Mouse (Mus musculus) lung, embryonic 15.5 days (tissue): ENCODE measurements around the gene Orai2. TPM values are rescaled to one million over a fixed set of nuclear protein-coding genes. Genes with fewer than 3 reads are reported as not detected.

Experiments
- ATAC-seq: fragments of 200-750 bp; cut with Nextera tagmentation; 2 replicates; pipeline ENCODE4 v1.8.0; 2017; ENCODE audit warnings: moderate number of reproducible peaks, borderline replicate concordance; ENCODE audit not compliant: low FRiP score, low TSS enrichment; ENCODE audit errors: extremely low read depth
- H3K27ac ChIP-seq: fragments of 300-500 bp; sonication (generic); 2 replicates; pipeline ENCODE4 v1.5.1; 2015; ENCODE audit warnings: moderate library complexity, mild to moderate bottlenecking, inconsistent platforms
- H3K27me3 ChIP-seq: fragments of 300-500 bp; sonication (generic); 2 replicates; pipeline ENCODE4 v1.6.1; 2015; ENCODE audit warnings: inconsistent platforms
- H3K36me3 ChIP-seq: fragments of 300-500 bp; sonication (generic); 2 replicates; pipeline ENCODE4 v1.6.1; 2015; ENCODE audit warnings: inconsistent platforms
- H3K4me1 ChIP-seq: fragments of 300-500 bp; sonication (generic); 2 replicates; pipeline ENCODE4 v1.6.1; 2015; ENCODE audit warnings: inconsistent platforms
- H3K4me2 ChIP-seq: fragments of 300-500 bp; sonication (generic); 2 replicates; pipeline ENCODE4 v1.6.1; 2015; ENCODE audit warnings: inconsistent platforms, mild to moderate bottlenecking, moderate library complexity
- H3K4me3 ChIP-seq: fragments of 300-500 bp; sonication (generic); 2 replicates; pipeline ENCODE4 v1.5.1; 2015; ENCODE audit warnings: mild to moderate bottlenecking, inconsistent platforms
- H3K9ac ChIP-seq: fragments of 300-500 bp; sonication (generic); 2 replicates; pipeline ENCODE4 v1.6.1; 2015; ENCODE audit warnings: inconsistent platforms
- H3K9me3 ChIP-seq: fragments of 300-500 bp; sonication (generic); 2 replicates; pipeline ENCODE4 v1.6.1; 2016; ENCODE audit warnings: inconsistent platforms
- WGBS: fragments of 180-500 bp; shearing (Covaris S2); methylation state at CpG from one replicate; pipeline ENCODE4 v1.1.7; 2015; 5-methylcytosine and 5-hydroxymethylcytosine counted together
- polyA plus RNA-seq: library from polyadenylated mRNA; unstranded; fragments of >200 nt; fragmentation: Nextera tagmentation; extraction: Ambion mirVana; gene quantifications from 2 replicates; pipeline ENCODE4 v1.2.1, GENCODE M21; 2015

Gene Orai2
- polyA plus RNA-seq, 1 experiment from 2014 or later: 7.7 TPM

GRCm38 (mm10) chr5:136199526-136199925 is 29.0 kb upstream of the Orai2 start:
- peaks cover 26% of the 10 kb centered on the region for H3K36me3 ChIP-seq
- 0 out of 2 replicates have a peak overlapping the region, but pooled peaks have one; percentile 4 for H3K27ac ChIP-seq
- 31% methylated on average over 11 of the region's 11 CpGs for WGBS
- H3K9ac ChIP-seq: peak overlapping the region; percentile 64; the same call in 1 of the 2 replicates
- ATAC-seq: no peak
- H3K9me3 ChIP-seq: no peaks in the 10 kb centered on the region
- no peaks in the 10 kb centered on the region for H3K27me3 ChIP-seq
- peak overlapping the region; percentile 94 for H3K4me3 ChIP-seq
- peak overlapping the region; percentile 90 for H3K4me2 ChIP-seq
- H3K4me1 ChIP-seq: peaks cover 13% of the 10 kb centered on the region

- Histone ChIP-seq H3K36me3 (peaks cover 34% of the 10 kb centered on the region), H3K4me3 (peak within 1 kb of the TSS; percentile 94)
- under 1% methylated on average over 62 of the region's 62 CpGs for WGBS
Measured at GRCm38 (mm10) chr5:136198474-136199391, 28.2 kb upstream of the Orai2 start, which contains the start of gene Prkrip1. Gene Prkrip1, minus strand, starts transcription at chr5:136198963.

GRCm38 (mm10) chr5:136191870-136192269 is 21.4 kb upstream of the Orai2 start:
- Histone ChIP-seq H3K27ac (no peak overlapping the region), H3K4me2 (no peak overlapping the region), H3K4me1 (no peaks in the 10 kb centered on the region), H3K27me3 (no peaks in the 10 kb centered on the region), H3K9ac (no peak overlapping the region), H3K9me3 (no peaks in the 10 kb centered on the region), H3K36me3 (peaks cover 85% of the 10 kb centered on the region), H3K4me3 (no peak overlapping the region)
- 84% methylated on average over 7 of the region's 7 CpGs for WGBS
- no peak for ATAC-seq

More at GRCm38 (mm10) chr5:136198474-136199391, 28.2 kb upstream of the Orai2 start, which contains the start of gene Prkrip1:
- Histone ChIP-seq H3K9ac (peak within 1 kb of the TSS; percentile 80), H3K27me3 (no peaks in the 10 kb centered on the region), H3K4me2 (peak within 1 kb of the TSS; percentile 90), H3K9me3 (no peaks in the 10 kb centered on the region), H3K27ac (peak within 1 kb of the TSS; percentile 86), H3K4me1 (peaks cover 13% of the 10 kb centered on the region)
- peak; percentile 89 for ATAC-seq

GRCm38 (mm10) chr5:136186723-136187122 is 16.2 kb upstream of the Orai2 start:
- H3K27me3 ChIP-seq: no peaks in the 10 kb centered on the region
- no peak overlapping the region for H3K9ac ChIP-seq
- 47% methylated on average over 4 of the region's 4 CpGs for WGBS
- H3K9me3 ChIP-seq: no peaks in the 10 kb centered on the region
- H3K4me3 ChIP-seq: no peak overlapping the region
- H3K4me2 ChIP-seq: no peak overlapping the region
- ATAC-seq: no peak
- H3K27ac ChIP-seq: no peak overlapping the region
- H3K36me3 ChIP-seq: peaks cover 59% of the 10 kb centered on the region
- H3K4me1 ChIP-seq: no peaks in the 10 kb centered on the region

GRCm38 (mm10) chr5:136183766-136184165 is 13.3 kb upstream of the Orai2 start:
- Histone ChIP-seq H3K4me2 (no peak overlapping the region), H3K4me1 (no peaks in the 10 kb centered on the region), H3K27ac (no peak overlapping the region), H3K36me3 (peaks cover 60% of the 10 kb centered on the region), H3K9me3 (no peaks in the 10 kb centered on the region), H3K4me3 (no peak overlapping the region), H3K9ac (no peak overlapping the region), H3K27me3 (no peaks in the 10 kb centered on the region)
- ATAC-seq: no peak
- WGBS: 90% methylated on average over 7 of the region's 7 CpGs

- H3K9ac ChIP-seq: no peak overlapping the region
- 82% methylated on average over 4 of the region's 4 CpGs for WGBS
- no peak overlapping the region for H3K27ac ChIP-seq
- peaks cover 58% of the 10 kb centered on the region for H3K36me3 ChIP-seq
- no peak for ATAC-seq
- no peaks in the 10 kb centered on the region for H3K4me1 ChIP-seq
- no peak overlapping the region for H3K4me3 ChIP-seq
- H3K4me2 ChIP-seq: no peak overlapping the region
- H3K27me3 ChIP-seq: no peaks in the 10 kb centered on the region
- no peaks in the 10 kb centered on the region for H3K9me3 ChIP-seq
Measured at GRCm38 (mm10) chr5:136182830-136183229, 12.3 kb upstream of the Orai2 start.

- H3K27me3 ChIP-seq: no peaks in the 10 kb centered on the region
- H3K9me3 ChIP-seq: no peaks in the 10 kb centered on the region
- no peak overlapping the region for H3K4me2 ChIP-seq
- ATAC-seq: no peak
- 82% methylated on average over 6 of the region's 6 CpGs for WGBS
- H3K9ac ChIP-seq: no peak overlapping the region
- H3K4me1 ChIP-seq: no peaks in the 10 kb centered on the region
- peaks cover 61% of the 10 kb centered on the region for H3K36me3 ChIP-seq
- no peak overlapping the region for H3K4me3 ChIP-seq
- H3K27ac ChIP-seq: no peak overlapping the region
Measured at GRCm38 (mm10) chr5:136182049-136182448, 11.5 kb upstream of the Orai2 start.

- peaks cover 58% of the 10 kb centered on the region for H3K36me3 ChIP-seq
- H3K9me3 ChIP-seq: no peaks in the 10 kb centered on the region
- no peak overlapping the region for H3K4me2 ChIP-seq
- no peak overlapping the region for H3K27ac ChIP-seq
- no peak overlapping the region for H3K4me3 ChIP-seq
- 87% methylated on average over 6 of the region's 6 CpGs for WGBS
- no peak overlapping the region for H3K9ac ChIP-seq
- no peak for ATAC-seq
- no peaks in the 10 kb centered on the region for H3K27me3 ChIP-seq
- no peaks in the 10 kb centered on the region for H3K4me1 ChIP-seq
Measured at GRCm38 (mm10) chr5:136181197-136181596, 10.7 kb upstream of the Orai2 start.

GRCm38 (mm10) chr5:136179594-136179993 is 9.1 kb upstream of the Orai2 start:
- ATAC-seq: no peak
- Histone ChIP-seq H3K27ac (no peak overlapping the region), H3K9me3 (no peaks in the 10 kb centered on the region), H3K36me3 (peaks cover 55% of the 10 kb centered on the region), H3K27me3 (no peaks in the 10 kb centered on the region), H3K4me3 (no peak overlapping the region), H3K4me2 (no peak overlapping the region), H3K9ac (no peak overlapping the region), H3K4me1 (no peaks in the 10 kb centered on the region)
- 73% methylated on average over 5 of the region's 5 CpGs for WGBS

GRCm38 (mm10) chr5:136173606-136174463 is 3.3 kb upstream of the Orai2 start:
- Histone ChIP-seq H3K27me3 (no peaks in the 10 kb centered on the region), H3K4me3 (no peak overlapping the region), H3K9ac (no peak overlapping the region; the same call in 1 of the 2 replicates), H3K36me3 (peaks cover 15% of the 10 kb centered on the region), H3K9me3 (no peaks in the 10 kb centered on the region), H3K4me2 (peak overlapping the region; percentile 31), H3K4me1 (peaks cover 36% of the 10 kb centered on the region), H3K27ac (peak overlapping the region; percentile 95)
- ATAC-seq: peak; percentile 41; the same call in 1 of the 2 replicates
- WGBS: 14% methylated on average over 9 of the region's 9 CpGs

- no peak overlapping the region for H3K4me3 ChIP-seq
- H3K4me2 ChIP-seq: no peak overlapping the region
- H3K36me3 ChIP-seq: peaks cover 12% of the 10 kb centered on the region
- ATAC-seq: no peak
- H3K27me3 ChIP-seq: no peaks in the 10 kb centered on the region
- peaks cover 36% of the 10 kb centered on the region for H3K4me1 ChIP-seq
- 68% methylated on average over 9 of the region's 9 CpGs for WGBS
- 0 out of 2 replicates have a peak overlapping the region, but pooled peaks have one; percentile 95 for H3K27ac ChIP-seq
- H3K9me3 ChIP-seq: no peaks in the 10 kb centered on the region
- no peak overlapping the region for H3K9ac ChIP-seq
Measured at GRCm38 (mm10) chr5:136172939-136173338, 2.4 kb upstream of the Orai2 start.
